Mouse (Mus musculus) MEL (cell line): ENCODE data around the gene Srgap2. TPM values are rescaled to one million over a fixed set of nuclear protein-coding genes. Genes with fewer than 3 reads are reported as not detected.

Source experiments
- DNase-seq: peaks from one replicate; pipeline ENCODE4 v3.0.0; 2011; ENCODE audit warnings: low read depth, low spot score
- H3K27ac ChIP-seq: 2 replicates; pipeline ENCODE4 v1.5.1; 2012; ENCODE audit warnings: low read depth, mild to moderate bottlenecking, control low read depth, low read length, moderate library complexity; ENCODE audit not compliant: control insufficient read depth
- H3K27me3 ChIP-seq, 2 experiments: fragments of 150-350 bp in 1 of 2; sonication (generic) in 1 of 2; 2 replicates each; pipeline ENCODE4 v1.6.1; 2012; ENCODE audit warnings: low read length in 2 of 2, mild to moderate bottlenecking in 2 of 2, improper control_type of control experiment in 1 of 2, moderate library complexity in 1 of 2; ENCODE audit not compliant: insufficient read depth in 2 of 2, control insufficient read depth in 1 of 2
- H3K36me3 ChIP-seq, 2 experiments: 2 replicates each; pipeline ENCODE4 v1.6.1; 2012 to 2014; ENCODE audit warnings: low read length in 2 of 2, improper control_type of control experiment in 1 of 2, inconsistent platforms in 1 of 2, mild to moderate bottlenecking in 1 of 2; ENCODE audit not compliant: insufficient read depth in 2 of 2, control insufficient read depth in 1 of 2
- H3K4me1 ChIP-seq, 2 experiments: fragments of 150-350 bp in 1 of 2; sonication (generic) in 1 of 2; 2 replicates each; pipeline ENCODE4 v1.6.1; 2012; ENCODE audit warnings: low read length in 2 of 2, improper control_type of control experiment in 1 of 2, mild to moderate bottlenecking in 1 of 2; ENCODE audit not compliant: insufficient read depth in 2 of 2, control insufficient read depth in 1 of 2
- H3K4me3 ChIP-seq, 2 experiments: fragments of 150-350 bp in 1 of 2; sonication (generic) in 1 of 2; 2 replicates each; pipeline ENCODE4 v1.5.1; 2012; ENCODE audit warnings: low read depth in 2 of 2, low read length in 2 of 2, mild to moderate bottlenecking in 2 of 2, moderate library complexity in 2 of 2, control low read depth in 1 of 2, improper control_type of control experiment in 1 of 2; ENCODE audit not compliant: control insufficient read depth in 1 of 2, insufficient read depth in 1 of 2
- H3K79me2 ChIP-seq: 2 replicates; pipeline ENCODE4 v1.6.1; 2012; ENCODE audit warnings: mild to moderate bottlenecking, low read length, moderate library complexity; ENCODE audit not compliant: control insufficient read depth, poor library complexity, insufficient read depth
- H3K9ac ChIP-seq: 2 replicates; pipeline ENCODE4 v1.6.1; 2012; ENCODE audit warnings: low read depth, mild to moderate bottlenecking, control low read depth, low read length, moderate library complexity; ENCODE audit not compliant: control insufficient read depth, poor library complexity, severe bottlenecking
- H3K9me3 ChIP-seq: fragments of 150-350 bp; sonication (generic); replicated peaks from 2 replicates; pipeline ENCODE4 v1.6.1; 2012; ENCODE audit warnings: mild to moderate bottlenecking, low read length, improper control_type of control experiment, moderate library complexity; ENCODE audit not compliant: insufficient read depth
- CHD2 ChIP-seq: IDR thresholded peaks from 2 replicates; pipeline ENCODE4 v1.6.1; 2011; ENCODE audit warnings: low read length, improper control_type of control experiment
- EP300 ChIP-seq, 2 experiments: IDR thresholded peaks; 2 replicates each; pipeline ENCODE4 v1.6.1; 2011; ENCODE audit warnings: improper control_type of control experiment in 2 of 2, low read length in 2 of 2, low read depth in 1 of 2, mild to moderate bottlenecking in 1 of 2
- ETS1 ChIP-seq: IDR thresholded peaks from 2 replicates; pipeline ENCODE4 v1.6.1; 2012; ENCODE audit warnings: low read depth, mild to moderate bottlenecking, inconsistent platforms, low read length, improper control_type of control experiment, moderate library complexity
- GATA1 ChIP-seq: IDR thresholded peaks from 2 replicates; pipeline ENCODE4 v1.6.1; 2011; ENCODE audit warnings: low read depth, low read length, improper control_type of control experiment
- JUND ChIP-seq: IDR thresholded peaks from 2 replicates; pipeline ENCODE4 v1.6.1; 2011; ENCODE audit warnings: low read depth, mild to moderate bottlenecking, improper control_type of control experiment, low read length
- MAX ChIP-seq: IDR thresholded peaks from 2 replicates; pipeline ENCODE4 v1.6.1; 2011; ENCODE audit warnings: low read length, improper control_type of control experiment
- MAZ ChIP-seq: IDR thresholded peaks from 2 replicates; pipeline ENCODE4 v1.6.1; 2012; ENCODE audit warnings: low read depth, mild to moderate bottlenecking, inconsistent platforms, low read length, improper control_type of control experiment
- MEF2A ChIP-seq: IDR thresholded peaks from 2 replicates; pipeline ENCODE4 v1.6.1; 2014; ENCODE audit warnings: low read depth, mild to moderate bottlenecking, inconsistent platforms, low read length, improper control_type of control experiment; ENCODE audit not compliant: poor library complexity, insufficient replicate concordance, severe bottlenecking; ENCODE audit errors: extremely low read depth
- MXI1 ChIP-seq: IDR thresholded peaks from 2 replicates; pipeline ENCODE4 v1.6.1; 2011; ENCODE audit warnings: mild to moderate bottlenecking, low read depth, low read length, improper control_type of control experiment
- MYC ChIP-seq: IDR thresholded peaks from 2 replicates; pipeline ENCODE4 v1.6.1; 2011; ENCODE audit warnings: low read depth, mild to moderate bottlenecking, low read length, improper control_type of control experiment, moderate library complexity
- POLR2A ChIP-seq, 2 experiments: IDR thresholded peaks; 2 replicates each; pipeline ENCODE4 v1.6.1; 2011 to 2012; ENCODE audit warnings: low read length in 2 of 2, mild to moderate bottlenecking in 2 of 2, control low read depth in 1 of 2, improper control_type of control experiment in 1 of 2, low read depth in 1 of 2, moderate library complexity in 1 of 2; ENCODE audit not compliant: control insufficient read depth in 1 of 2, insufficient read depth in 1 of 2, poor library complexity in 1 of 2
- POLR2AphosphoS5 ChIP-seq: IDR thresholded peaks from 2 replicates; pipeline ENCODE4 v1.6.1; 2012; ENCODE audit warnings: low read depth, borderline replicate concordance, mild to moderate bottlenecking, inconsistent platforms, low read length, moderate library complexity, mixed read lengths
- RAD21 ChIP-seq: IDR thresholded peaks from 2 replicates; pipeline ENCODE4 v1.6.1; 2011; ENCODE audit warnings: mild to moderate bottlenecking, low read depth, low read length, improper control_type of control experiment
- SIN3A ChIP-seq: IDR thresholded peaks from 2 replicates; pipeline ENCODE4 v1.6.1; 2012; ENCODE audit warnings: low read length, improper control_type of control experiment, inconsistent platforms
- TBP ChIP-seq: IDR thresholded peaks from 2 replicates; pipeline ENCODE4 v1.8.0; 2011; ENCODE audit warnings: low read depth, low read length, improper control_type of control experiment
- USF1 ChIP-seq: IDR thresholded peaks from 2 replicates; pipeline ENCODE4 v1.6.1; 2014; ENCODE audit warnings: low read depth, mild to moderate bottlenecking, inconsistent platforms, low read length, improper control_type of control experiment, moderate library complexity
- USF2 ChIP-seq, 2 experiments: IDR thresholded peaks; 2 replicates each; pipeline ENCODE4 v1.6.1; 2011 to 2012; ENCODE audit warnings: improper control_type of control experiment in 2 of 2, low read length in 2 of 2, borderline replicate concordance in 1 of 2, inconsistent platforms in 1 of 2, low read depth in 1 of 2, mild to moderate bottlenecking in 1 of 2; ENCODE audit not compliant: insufficient read depth in 1 of 2
- ZC3H11A ChIP-seq: IDR thresholded peaks from 2 replicates; pipeline ENCODE4 v1.6.1; 2012; ENCODE audit warnings: low read depth, mild to moderate bottlenecking, inconsistent platforms, low read length, improper control_type of control experiment
- polyA plus RNA-seq, 2 experiments: library from polyadenylated mRNA; stranded (reverse) in 1 of 2; unstranded in 1 of 2; fragments of >175 nt in 1 of 2; fragments of >200 nt in 1 of 2; gene quantifications; 2 replicates each; pipeline versions ENCODE4 v1.2.1 to v1.2.4; 2012; ENCODE audit warnings: low replicate concordance in 2 of 2, low read depth in 1 of 2; ENCODE audit not compliant: insufficient read length in 2 of 2, insufficient read depth in 1 of 2, missing spikeins in 1 of 2
- total RNA-seq: library from RNA; depleted of rRNA; stranded (reverse); fragments of 300-350 nt; gene quantifications from 2 replicates; pipeline ENCODE4 v1.2.3, GENCODE M21; 2012

The Srgap2 gene
- total and polyA plus RNA-seq, 3 experiments, result 9.0 to 25.3 TPM; not detected in 1

DNA sequence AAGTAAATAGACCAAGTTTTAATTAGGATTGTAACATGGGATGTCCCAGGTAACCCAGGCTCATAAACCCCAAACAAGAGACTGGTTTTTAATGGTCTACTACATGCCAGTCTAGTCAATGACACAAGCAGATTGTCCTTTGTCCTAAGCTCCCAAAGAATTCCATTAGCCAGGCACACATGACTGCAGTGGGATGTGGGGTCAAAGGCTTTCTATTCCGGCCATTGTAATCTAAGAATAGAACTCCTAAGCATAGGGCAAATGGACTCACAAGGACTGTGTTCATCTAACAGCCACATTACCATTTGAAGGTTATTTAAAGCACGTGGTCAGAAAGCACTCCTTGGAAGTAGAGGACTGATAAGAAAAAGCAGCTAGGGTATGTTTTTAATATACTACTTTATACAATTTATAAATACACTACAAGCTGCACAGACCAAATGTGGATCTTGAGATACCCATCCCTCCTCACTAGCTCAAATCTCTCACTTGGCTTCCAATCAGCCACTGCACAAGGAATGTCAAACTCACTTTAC, 48.3 kb downstream of the Srgap2 start:
- no peak overlapping the region; the same call in 1 of the 2 replicates for H3K27ac ChIP-seq
- H3K36me3 ChIP-seq, result peaks cover 0 to 65% of the 10 kb centered on the region in 2 experiments; a peak in 2 of 4 replicates
- peak; percentile 85 for TF ChIP-seq MAX
- peak; percentile 25; the same call in 1 of the 2 replicates for TF ChIP-seq GATA1
- TF ChIP-seq MAZ, result no peak
- TF ChIP-seq POLR2A (IDR thresholded peaks at IDR 0.05; ENCODE audit: control insufficient read depth in 1 of 2, insufficient read depth in 1 of 2, low read depth in 1 of 2, low read length in 2 of 2, poor library complexity in 1 of 2), result no peak
- peak; percentile 48; the same call in 1 of the 2 replicates for TF ChIP-seq USF1
- peak; percentile 65; the same call in 1 of the 2 replicates for TF ChIP-seq MYC
- TF ChIP-seq MXI1, result peak; percentile 49; the same call in 1 of the 2 replicates
- no peak for TF ChIP-seq EP300 (IDR thresholded peaks at IDR 0.05; ENCODE audit: low read depth in 1 of 2, low read length in 2 of 2)
- no peaks in the 10 kb centered on the region for H3K9me3 ChIP-seq
- no peaks in the 10 kb centered on the region for H3K27me3 ChIP-seq
- no peak overlapping the region for H3K9ac ChIP-seq
- H3K4me3 ChIP-seq, result no peak overlapping the region
- H3K79me2 ChIP-seq, result peaks cover 23% of the 10 kb centered on the region
- H3K4me1 ChIP-seq, result peaks cover 35 to 40% of the 10 kb centered on the region in 2 experiments
- peak; percentile 33 for DNase-seq

DNA sequence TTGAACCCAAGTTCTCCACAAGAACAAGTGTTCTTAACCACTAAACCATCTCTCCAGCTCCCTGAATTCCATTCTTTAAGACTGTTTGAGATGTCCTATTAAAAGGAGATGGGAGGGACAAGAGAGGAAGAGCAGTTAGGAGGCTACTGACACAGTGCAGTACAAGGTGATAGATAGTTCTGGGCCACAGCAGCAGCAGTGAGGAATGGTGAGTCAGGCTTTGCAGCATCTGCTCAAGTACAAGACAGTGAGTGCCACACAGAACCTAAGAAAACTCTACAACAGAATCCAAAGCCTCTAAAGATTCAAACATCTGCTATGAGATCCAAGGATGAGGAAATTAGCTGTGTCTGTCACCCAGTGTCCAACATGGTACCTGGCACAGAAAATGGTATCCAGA, 51.8 kb downstream of the Srgap2 start:
- Histone ChIP-seq H3K79me2 (peaks cover 27% of the 10 kb centered on the region), H3K4me3 (no peak overlapping the region), H3K27me3 (no peaks in the 10 kb centered on the region), H3K9ac (no peak overlapping the region), H3K27ac (no peak overlapping the region), H3K4me1 (peaks cover 28 to 36% of the 10 kb centered on the region in 2 experiments), H3K9me3 (no peaks in the 10 kb centered on the region), H3K36me3 (peaks cover 0 to 61% of the 10 kb centered on the region in 2 experiments; a peak in 2 of 4 replicates)
- TF ChIP-seq ZC3H11A, result no peak
- no peak for TF ChIP-seq TBP
- TF ChIP-seq JUND, result no peak
- TF ChIP-seq MEF2A, result no peak
- TF ChIP-seq POLR2AphosphoS5, result no peak
- TF ChIP-seq CHD2, result no peak
- no peak for TF ChIP-seq MAZ
- TF ChIP-seq USF1, result no peak
- TF ChIP-seq SIN3A, result no peak
- no peak for TF ChIP-seq ETS1
- TF ChIP-seq RAD21, result no peak
- no peak for TF ChIP-seq USF2 (IDR thresholded peaks at IDR 0.05; ENCODE audit: borderline replicate concordance in 1 of 2, insufficient read depth in 1 of 2, low read depth in 1 of 2, low read length in 2 of 2)
- no peak for TF ChIP-seq GATA1
- no peak for TF ChIP-seq POLR2A (IDR thresholded peaks at IDR 0.05; ENCODE audit: control insufficient read depth in 1 of 2, insufficient read depth in 1 of 2, low read depth in 1 of 2, low read length in 2 of 2, poor library complexity in 1 of 2)
- DNase-seq, result no peak
